Mouse (Mus musculus) bone marrow, adult 2 months (tissue): ENCODE measurements around the gene Crtac1.

Experiments
- CTCF ChIP-seq: fragments of 200-500 bp; IDR thresholded peaks from 2 replicates; pipeline ENCODE4 v1.5.1; 2011; ENCODE audit warnings: low read length, control low read depth; ENCODE audit not compliant: control insufficient read depth, insufficient read depth
- POLR2A ChIP-seq: fragments of 200-500 bp; IDR thresholded peaks from 2 replicates; pipeline ENCODE4 v1.6.1; 2011; ENCODE audit warnings: low read depth, mild to moderate bottlenecking, control low read depth, low read length, borderline replicate concordance; ENCODE audit not compliant: control insufficient read depth

- TF ChIP-seq POLR2A (no peak), CTCF (no peak)
Observed at GRCm38 (mm10) chr19:42399974-42400373, 31.6 kb downstream of the Crtac1 start.
